Mouse (Mus musculus) intestine, postnatal 0 days (tissue): ENCODE data around the gene Usp36. TPM values are rescaled to one million over a fixed set of nuclear protein-coding genes. Genes with fewer than 3 reads are reported as not detected.

Experiments
- ATAC-seq: fragments of 200-750 bp; cut with Nextera tagmentation; 2 replicates; pipeline ENCODE4 v1.8.0; 2017; ENCODE audit warnings: mild to moderate bottlenecking, moderate TSS enrichment, moderate library complexity
- H3K27ac ChIP-seq: fragments of 300-500 bp; sonication (generic); 2 replicates; pipeline ENCODE4 v1.5.1; 2014; ENCODE audit warnings: mild to moderate bottlenecking, low read depth, low read length, moderate library complexity
- H3K27me3 ChIP-seq: fragments of 300-500 bp; sonication (generic); replicated peaks from 2 replicates; pipeline ENCODE4 v1.6.1; 2014; ENCODE audit warnings: low read length, mixed read lengths; ENCODE audit not compliant: control insufficient read depth, insufficient read depth
- H3K36me3 ChIP-seq: fragments of 300-500 bp; sonication (generic); 2 replicates; pipeline ENCODE4 v1.6.1; 2014; ENCODE audit warnings: mild to moderate bottlenecking, moderate library complexity; ENCODE audit not compliant: control insufficient read depth, insufficient read depth
- H3K4me1 ChIP-seq: fragments of 300-500 bp; sonication (generic); replicated peaks from 2 replicates; pipeline ENCODE4 v1.6.1; 2014; ENCODE audit warnings: antibody characterized with exemption, low read length, mixed read lengths; ENCODE audit not compliant: control insufficient read depth, insufficient read depth
- H3K4me2 ChIP-seq: fragments of 300-500 bp; sonication (generic); replicated peaks from 2 replicates; pipeline ENCODE4 v1.6.1; 2014; ENCODE audit warnings: low read depth, mild to moderate bottlenecking, moderate library complexity
- H3K4me3 ChIP-seq: fragments of 300-500 bp; sonication (generic); 2 replicates; pipeline ENCODE4 v1.5.1; 2014; ENCODE audit warnings: low read depth, low read length
- H3K9ac ChIP-seq: fragments of 300-500 bp; sonication (generic); 2 replicates; pipeline ENCODE4 v1.6.1; 2014; ENCODE audit warnings: mild to moderate bottlenecking, low read depth, low read length
- H3K9me3 ChIP-seq: fragments of 300-500 bp; sonication (generic); 2 replicates; pipeline ENCODE4 v1.6.1; 2016; ENCODE audit warnings: mixed run types; ENCODE audit not compliant: control insufficient read depth
- CTCF ChIP-seq: sonication (generic); IDR thresholded peaks from 2 replicates; pipeline ENCODE4 v1.5.1; 2016; ENCODE audit warnings: low read depth, mild to moderate bottlenecking, control low read depth, antibody characterized with exemption, moderate library complexity
- WGBS: fragments of 180-500 bp; shearing (Covaris S2); extraction: QIAGEN DNeasy Blood & Tissue Kit; methylation state at CpG from one replicate; pipeline ENCODE4 v1.1.7; 2014; 5-methylcytosine and 5-hydroxymethylcytosine counted together
- polyA plus RNA-seq: library from polyadenylated mRNA; unstranded; fragments of >200 nt; fragmentation: Nextera tagmentation; extraction: Ambion mirVana; gene quantifications from 2 replicates; pipeline ENCODE4 v1.2.1, GENCODE M21; 2015

Usp36 gene
- polyA plus RNA-seq, 1 experiment from 2014 or later = 6.0 TPM

DNA sequence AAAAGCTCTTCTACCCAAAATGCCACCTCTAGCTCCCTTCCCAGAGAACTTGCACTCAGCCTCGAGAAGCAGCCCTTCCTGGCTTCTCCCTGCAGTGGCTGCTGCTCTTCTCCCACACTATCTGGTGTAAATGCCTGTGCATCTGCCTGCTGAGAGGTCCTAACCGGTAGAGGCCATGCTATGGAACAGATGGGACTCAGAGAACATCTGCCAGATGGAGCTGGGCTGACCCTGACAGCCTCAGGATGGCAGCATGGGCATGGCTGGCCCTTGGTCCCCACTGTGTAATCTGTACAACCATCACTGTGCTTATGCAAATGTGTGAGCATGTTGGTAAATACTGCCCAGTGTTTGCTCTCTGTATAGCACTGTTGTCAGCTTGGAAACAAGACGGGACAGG, 32.6 kb upstream of the Usp36 start:
- H3K4me3 ChIP-seq = no peak overlapping the region
- no peaks in the 10 kb centered on the region for H3K4me1 ChIP-seq
- no peaks in the 10 kb centered on the region for H3K9me3 ChIP-seq
- TF ChIP-seq CTCF = 0 out of 2 replicates have a peak, but pooled peaks have one; percentile 8
- H3K4me2 ChIP-seq = no peak overlapping the region
- no peaks in the 10 kb centered on the region for H3K27me3 ChIP-seq
- H3K27ac ChIP-seq = no peak overlapping the region
- no peak overlapping the region for H3K9ac ChIP-seq
- WGBS = 45% methylated on average over 3 of the region's 3 CpGs
- H3K36me3 ChIP-seq = peaks cover 6% of the 10 kb centered on the region; the same call in 1 of the 2 replicates
- no peak for ATAC-seq

- Histone ChIP-seq H3K4me3 (no peak overlapping the region), H3K36me3 (peaks cover 6% of the 10 kb centered on the region; the same call in 1 of the 2 replicates), H3K27me3 (no peaks in the 10 kb centered on the region), H3K27ac (no peak overlapping the region), H3K4me1 (no peaks in the 10 kb centered on the region), H3K9me3 (no peaks in the 10 kb centered on the region), H3K4me2 (no peak overlapping the region), H3K9ac (no peak overlapping the region)
- TF ChIP-seq CTCF = no peak
- WGBS = 62% methylated on average over 4 of the region's 4 CpGs
- no peak for ATAC-seq
These were observed 31.9 kb upstream of the Usp36 start for GRCm38 (mm10) chr11:118321971-118322370.

DNA sequence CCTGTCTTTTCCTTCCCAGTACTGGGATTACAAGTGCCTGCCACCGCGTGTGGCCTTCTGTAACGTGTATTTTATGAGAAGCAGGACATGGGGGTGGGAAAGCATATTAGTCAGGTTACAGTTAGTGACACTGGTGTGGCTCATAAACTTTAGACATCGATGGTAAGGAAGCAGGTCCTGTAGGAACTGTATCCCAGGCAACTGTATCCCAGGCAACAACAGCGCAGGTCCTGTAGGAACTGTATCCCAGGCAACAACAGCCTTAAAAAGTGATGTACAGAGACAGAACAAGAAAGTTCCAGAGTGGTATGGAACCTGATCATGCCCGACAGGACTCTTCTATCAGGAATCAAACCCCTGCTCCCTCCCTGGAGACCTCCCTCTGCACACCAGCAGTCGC, 31.5 kb upstream of the Usp36 start:
- Histone ChIP-seq H3K9me3 (no peaks in the 10 kb centered on the region), H3K4me2 (no peak overlapping the region), H3K4me3 (no peak overlapping the region), H3K27ac (no peak overlapping the region), H3K9ac (no peak overlapping the region), H3K36me3 (peaks cover 6% of the 10 kb centered on the region; the same call in 1 of the 2 replicates), H3K27me3 (no peaks in the 10 kb centered on the region), H3K4me1 (no peaks in the 10 kb centered on the region)
- ATAC-seq = no peak
- 81% methylated on average over 7 of the region's 7 CpGs for WGBS
- no peak for TF ChIP-seq CTCF

DNA sequence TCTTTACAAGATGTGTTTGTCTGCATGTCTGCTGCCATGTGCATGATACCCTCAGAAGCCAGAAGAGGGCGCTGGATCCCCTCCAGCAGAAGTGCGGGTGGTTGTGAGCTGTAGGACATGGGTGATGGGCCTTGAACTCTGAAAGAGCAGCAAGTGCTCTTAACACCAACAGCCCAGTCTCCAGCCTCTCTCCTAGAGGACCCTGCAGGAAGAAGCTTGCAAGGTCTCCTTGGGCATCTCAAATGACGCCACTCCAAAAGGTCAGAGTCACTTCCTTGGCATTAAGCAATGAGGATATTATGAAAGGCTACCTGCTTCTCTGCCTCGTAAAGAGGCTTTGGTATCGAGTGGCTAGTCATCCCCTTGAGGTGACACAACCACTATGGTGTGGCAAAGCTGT, 28.6 kb upstream of the Usp36 start:
- no peak overlapping the region for H3K4me3 ChIP-seq
- H3K4me1 ChIP-seq = no peaks in the 10 kb centered on the region
- TF ChIP-seq CTCF = peak; percentile 78
- H3K27me3 ChIP-seq = no peaks in the 10 kb centered on the region
- H3K36me3 ChIP-seq = peaks cover 6% of the 10 kb centered on the region; the same call in 1 of the 2 replicates
- H3K9ac ChIP-seq = no peak overlapping the region
- H3K27ac ChIP-seq = no peak overlapping the region
- H3K9me3 ChIP-seq = no peaks in the 10 kb centered on the region
- ATAC-seq = no peak
- 66% methylated on average over 5 of the region's 5 CpGs for WGBS
- no peak overlapping the region for H3K4me2 ChIP-seq

GRCm38 (mm10) chr11:118317129-118317528, 27.1 kb upstream of the Usp36 start:
- no peak overlapping the region for H3K9ac ChIP-seq
- peaks cover 6% of the 10 kb centered on the region; the same call in 1 of the 2 replicates for H3K36me3 ChIP-seq
- H3K9me3 ChIP-seq = no peaks in the 10 kb centered on the region
- no peaks in the 10 kb centered on the region for H3K4me1 ChIP-seq
- no peaks in the 10 kb centered on the region for H3K27me3 ChIP-seq
- H3K27ac ChIP-seq = no peak overlapping the region
- peak; percentile 87 for TF ChIP-seq CTCF
- WGBS = 16% methylated on average over 7 of the region's 7 CpGs
- H3K4me3 ChIP-seq = no peak overlapping the region
- no peak for ATAC-seq
- H3K4me2 ChIP-seq = no peak overlapping the region

DNA sequence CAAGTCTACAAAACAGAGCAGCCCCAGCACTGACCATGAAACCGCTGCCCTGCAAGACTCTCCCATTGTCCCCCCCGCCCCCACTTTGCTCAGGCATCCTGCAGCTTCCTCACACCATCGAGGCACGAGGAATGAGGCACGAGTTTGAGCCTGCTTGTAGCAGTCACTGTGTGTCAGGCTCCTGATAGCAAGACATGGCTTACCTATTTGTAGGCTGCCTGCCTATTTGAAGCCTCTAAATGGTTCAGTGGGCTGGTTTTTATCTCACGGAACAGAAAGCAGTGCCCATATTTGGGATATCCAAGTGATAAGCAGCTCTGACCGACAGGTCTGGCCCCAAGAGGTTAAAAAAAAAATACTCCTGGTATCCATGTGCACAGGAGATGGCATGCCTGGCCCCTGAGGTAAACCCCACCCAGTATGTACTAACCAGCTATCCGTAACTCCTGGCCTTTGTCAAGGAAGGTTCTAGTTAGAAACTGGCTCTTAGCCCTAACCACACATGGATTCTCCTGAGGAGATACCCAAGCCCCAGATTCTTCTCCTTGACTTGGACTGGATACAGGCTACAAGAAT, 26.3 kb upstream of the Usp36 start:
- no peak for ATAC-seq
- peaks cover 6% of the 10 kb centered on the region for H3K36me3 ChIP-seq
- no peaks in the 10 kb centered on the region for H3K27me3 ChIP-seq
- no peak overlapping the region for H3K4me3 ChIP-seq
- H3K27ac ChIP-seq = no peak overlapping the region
- 84% methylated on average over 8 of the region's 8 CpGs for WGBS
- H3K4me1 ChIP-seq = no peaks in the 10 kb centered on the region
- H3K9me3 ChIP-seq = no peaks in the 10 kb centered on the region
- H3K9ac ChIP-seq = no peak overlapping the region
- TF ChIP-seq CTCF = no peak
- H3K4me2 ChIP-seq = no peak overlapping the region
